Mouse (Mus musculus): Measurements from ENCODE around the gene Gm17349. TPM values are rescaled to one million over a fixed set of nuclear protein-coding genes. Genes with fewer than 3 reads are reported as not detected.

The Gm17349 gene
- polyA plus RNA-seq, 1 experiment from 2014 or later, result not detected

GRCm38 (mm10) chr15:99671783-99672182, 33.5 kb downstream of the Gm17349 start:
- 64% methylated on average over 14 of the region's 14 CpGs for WGBS

GRCm38 (mm10) chr15:99670964-99671670, 34.2 kb downstream of the Gm17349 start:
- peak overlapping the region; percentile 74 for H3K9ac ChIP-seq (ENCODE audit: low read length)
- H3K27ac ChIP-seq (ENCODE audit: low read length), result no peak overlapping the region
- no peak for ATAC-seq (replicated peaks; ENCODE audit: extremely low read depth, insufficient read depth, low FRiP score)
- H3K4me1 ChIP-seq (ENCODE audit: control insufficient read depth, insufficient read depth, low read length), result no peaks in the 10 kb centered on the region
- peak overlapping the region; percentile 98 for H3K4me2 ChIP-seq (ENCODE audit: low read depth, low read length)
- WGBS, result 9% methylated on average over 11 of the region's 17 CpGs
- H3K9me3 ChIP-seq (replicated peaks; ENCODE audit: control insufficient read depth, low read length), result no peaks in the 10 kb centered on the region
- no peaks in the 10 kb centered on the region for H3K36me3 ChIP-seq (ENCODE audit: control insufficient read depth, insufficient read depth)
- peaks cover 63% of the 10 kb centered on the region for H3K27me3 ChIP-seq (ENCODE audit: control insufficient read depth, insufficient read depth, low read length)
- H3K4me3 ChIP-seq (ENCODE audit: low read length), result peak overlapping the region; percentile 64

More at GRCm38 (mm10) chr15:99671783-99672182, 33.5 kb downstream of the Gm17349 start:
- Histone ChIP-seq H3K4me1 (ENCODE audit: control insufficient read depth, insufficient read depth, low read length) (no peaks in the 10 kb centered on the region), H3K9me3 (replicated peaks; ENCODE audit: control insufficient read depth, low read length) (no peaks in the 10 kb centered on the region), H3K27me3 (ENCODE audit: control insufficient read depth, insufficient read depth, low read length) (peaks cover 58% of the 10 kb centered on the region), H3K36me3 (ENCODE audit: control insufficient read depth, insufficient read depth) (no peaks in the 10 kb centered on the region), H3K4me3 (ENCODE audit: low read length) (no peak overlapping the region), H3K27ac (ENCODE audit: low read length) (no peak overlapping the region), H3K4me2 (ENCODE audit: low read depth, low read length) (no peak overlapping the region), H3K9ac (ENCODE audit: low read length) (no peak overlapping the region)
- no peak for ATAC-seq (replicated peaks; ENCODE audit: extremely low read depth, insufficient read depth, low FRiP score)

GRCm38 (mm10) chr15:99670154-99670821, 35.0 kb downstream of the Gm17349 start, which contains the start of gene Asic1:
Gene Asic1 (plus strand): TSS chr15:99670368.
- Histone ChIP-seq H3K4me2 (ENCODE audit: low read depth, low read length) (peak within 1 kb of the TSS; percentile 98), H3K36me3 (ENCODE audit: control insufficient read depth, insufficient read depth) (no peaks in the 10 kb centered on the region), H3K4me1 (ENCODE audit: control insufficient read depth, insufficient read depth, low read length) (peaks cover under 1% of the 10 kb centered on the region), H3K9me3 (replicated peaks; ENCODE audit: control insufficient read depth, low read length) (no peaks in the 10 kb centered on the region), H3K27me3 (ENCODE audit: control insufficient read depth, insufficient read depth, low read length) (peaks cover 67% of the 10 kb centered on the region), H3K9ac (ENCODE audit: low read length) (peak within 1 kb of the TSS; percentile 74), H3K27ac (ENCODE audit: low read length) (no peak within 1 kb of the TSS), H3K4me3 (ENCODE audit: low read length) (peak within 1 kb of the TSS; percentile 64)
- under 1% methylated on average over 70 of the region's 74 CpGs for WGBS
- ATAC-seq (replicated peaks; ENCODE audit: extremely low read depth, insufficient read depth, low FRiP score), result peak; percentile 68

- no peaks in the 10 kb centered on the region for H3K9me3 ChIP-seq (replicated peaks; ENCODE audit: control insufficient read depth, low read length)
- H3K27me3 ChIP-seq (ENCODE audit: control insufficient read depth, insufficient read depth, low read length), result peaks cover 64% of the 10 kb centered on the region
- no peak overlapping the region for H3K9ac ChIP-seq (ENCODE audit: low read length)
- no peaks in the 10 kb centered on the region for H3K36me3 ChIP-seq (ENCODE audit: control insufficient read depth, insufficient read depth)
- ATAC-seq (replicated peaks; ENCODE audit: extremely low read depth, insufficient read depth, low FRiP score), result no peak
- H3K4me3 ChIP-seq (ENCODE audit: low read length), result no peak overlapping the region
- peaks cover 4% of the 10 kb centered on the region for H3K4me1 ChIP-seq (ENCODE audit: control insufficient read depth, insufficient read depth, low read length)
- H3K27ac ChIP-seq (ENCODE audit: low read length), result no peak overlapping the region
- no peak overlapping the region for H3K4me2 ChIP-seq (ENCODE audit: low read depth, low read length)
- 0% methylated on average over 1 of the region's 1 CpGs for WGBS
These were observed 35.9 kb downstream of the Gm17349 start for GRCm38 (mm10) chr15:99669392-99669791.

GRCm38 (mm10) chr15:99668881-99669280, 36.4 kb downstream of the Gm17349 start:
- no peak overlapping the region for H3K9ac ChIP-seq (ENCODE audit: low read length)
- H3K4me3 ChIP-seq (ENCODE audit: low read length), result no peak overlapping the region
- H3K27ac ChIP-seq (ENCODE audit: low read length), result no peak overlapping the region
- no peak for ATAC-seq (replicated peaks; ENCODE audit: extremely low read depth, insufficient read depth, low FRiP score)
- H3K36me3 ChIP-seq (ENCODE audit: control insufficient read depth, insufficient read depth), result no peaks in the 10 kb centered on the region
- no peaks in the 10 kb centered on the region for H3K9me3 ChIP-seq (replicated peaks; ENCODE audit: control insufficient read depth, low read length)
- peaks cover 61% of the 10 kb centered on the region for H3K27me3 ChIP-seq (ENCODE audit: control insufficient read depth, insufficient read depth, low read length)
- peaks cover 9% of the 10 kb centered on the region for H3K4me1 ChIP-seq (ENCODE audit: control insufficient read depth, insufficient read depth, low read length)
- H3K4me2 ChIP-seq (ENCODE audit: low read depth, low read length), result no peak overlapping the region
- 2% methylated on average over 12 of the region's 12 CpGs for WGBS

GRCm38 (mm10) chr15:99667544-99667943, 37.7 kb downstream of the Gm17349 start:
- H3K9me3 ChIP-seq (replicated peaks; ENCODE audit: control insufficient read depth, low read length), result no peaks in the 10 kb centered on the region
- ATAC-seq (replicated peaks; ENCODE audit: extremely low read depth, insufficient read depth, low FRiP score), result no peak
- peaks cover 52% of the 10 kb centered on the region for H3K27me3 ChIP-seq (ENCODE audit: control insufficient read depth, insufficient read depth, low read length)
- 97% methylated on average over 2 of the region's 2 CpGs for whole genome bisulfite sequencing
- H3K27ac ChIP-seq (ENCODE audit: low read length), result no peak overlapping the region
- H3K36me3 ChIP-seq (ENCODE audit: control insufficient read depth, insufficient read depth), result no peaks in the 10 kb centered on the region
- peaks cover 11% of the 10 kb centered on the region for H3K4me1 ChIP-seq (ENCODE audit: control insufficient read depth, insufficient read depth, low read length)
- no peak overlapping the region for H3K4me2 ChIP-seq (ENCODE audit: low read depth, low read length)
- H3K9ac ChIP-seq (ENCODE audit: low read length), result no peak overlapping the region
- no peak overlapping the region for H3K4me3 ChIP-seq (ENCODE audit: low read length)

- Histone ChIP-seq H3K36me3 (ENCODE audit: control insufficient read depth, insufficient read depth) (no peaks in the 10 kb centered on the region), H3K9me3 (replicated peaks; ENCODE audit: control insufficient read depth, low read length) (no peaks in the 10 kb centered on the region), H3K27me3 (ENCODE audit: control insufficient read depth, insufficient read depth, low read length) (peaks cover 40% of the 10 kb centered on the region), H3K4me1 (ENCODE audit: control insufficient read depth, insufficient read depth, low read length) (peaks cover 13% of the 10 kb centered on the region), H3K4me2 (ENCODE audit: low read depth, low read length) (peak overlapping the region; percentile 79), H3K4me3 (ENCODE audit: low read length) (peak overlapping the region; percentile 54), H3K9ac (ENCODE audit: low read length) (peak overlapping the region; percentile 61), H3K27ac (ENCODE audit: low read length) (peak overlapping the region; percentile 51)
- WGBS, result under 1% methylated on average over 52 of the region's 52 CpGs
- ATAC-seq (replicated peaks; ENCODE audit: extremely low read depth, insufficient read depth, low FRiP score), result peak; percentile 84
These were observed 40.5 kb downstream of the Gm17349 start for GRCm38 (mm10) chr15:99664600-99665451.

GRCm38 (mm10) chr15:99663964-99664599, 41.2 kb downstream of the Gm17349 start:
- WGBS, result 3% methylated on average over 17 of the region's 17 CpGs
- H3K27me3 ChIP-seq (ENCODE audit: control insufficient read depth, insufficient read depth, low read length), result peaks cover 33% of the 10 kb centered on the region
- peak overlapping the region; percentile 51 for H3K27ac ChIP-seq (ENCODE audit: low read length)

More at GRCm38 (mm10) chr15:99663964-99664599, 41.2 kb downstream of the Gm17349 start:
- peak overlapping the region; percentile 54 for H3K4me3 ChIP-seq (ENCODE audit: low read length)
- ATAC-seq (replicated peaks; ENCODE audit: extremely low read depth, insufficient read depth, low FRiP score), result no peak
- H3K9ac ChIP-seq (ENCODE audit: low read length), result peak overlapping the region; percentile 61
- peaks cover 13% of the 10 kb centered on the region for H3K4me1 ChIP-seq (ENCODE audit: control insufficient read depth, insufficient read depth, low read length)
- H3K36me3 ChIP-seq (ENCODE audit: control insufficient read depth, insufficient read depth), result no peaks in the 10 kb centered on the region
- no peaks in the 10 kb centered on the region for H3K9me3 ChIP-seq (replicated peaks; ENCODE audit: control insufficient read depth, low read length)
- H3K4me2 ChIP-seq (ENCODE audit: low read depth, low read length), result peak overlapping the region; percentile 79
